Mouse (Mus musculus) heart, postnatal 10 days (tissue): ENCODE results near the gene Sdk1. TPM values are rescaled to one million over a fixed set of nuclear protein-coding genes. Genes with fewer than 3 reads are reported as not detected.

Source experiments
- DNase-seq, 2 experiments: peaks; one replicate each; pipeline ENCODE4 v3.0.0; 2021
- intact Hi-C: fragments of 180-260 bp; cut with DNase I; formaldehyde crosslinking; loops from one replicate; pipeline ENCODE4 v1.15.1; 2025
- total RNA-seq, 2 experiments: library from RNA; stranded (reverse); gene quantifications; 2 replicates each; pipeline ENCODE4 v1.2.3; 2021

Gene Sdk1
- total RNA-seq, 2 experiments from 2014 or later, result 6.0 to 6.1 TPM

- intact Hi-C loops, result no loop called here
- DNase-seq, result no peak
Observed at GRCm38 (mm10) chr5:141748793-141749192, 507.5 kb downstream of the Sdk1 start.

- intact Hi-C loops, result no loop called here
- DNase-seq, result peak; percentile 4 to 23
Observed at GRCm38 (mm10) chr5:141754278-141754677, 513.0 kb downstream of the Sdk1 start.

- DNase-seq, result peak; percentile 52 to 59
- intact Hi-C loops, result no loop called here
Observed at GRCm38 (mm10) chr5:141758885-141759284, 517.6 kb downstream of the Sdk1 start.

- intact Hi-C loops, result no loop called here
Observed at GRCm38 (mm10) chr5:141764111-141764510, 522.8 kb downstream of the Sdk1 start.

GRCm38 (mm10) chr5:141768761-141769515 lies 527.6 kb downstream of the Sdk1 start:
- DNase-seq, result no peak
- intact Hi-C loops, result no loop called here

More at GRCm38 (mm10) chr5:141764111-141764510, 522.8 kb downstream of the Sdk1 start:
- DNase-seq, result no peak

- intact Hi-C loops, result no loop called here
- no peak for DNase-seq
Observed at GRCm38 (mm10) chr5:141771516-141771915, 530.2 kb downstream of the Sdk1 start.

- intact Hi-C loops, result no loop called here
- DNase-seq, result no peak
Observed at GRCm38 (mm10) chr5:141778231-141778630, 536.9 kb downstream of the Sdk1 start.

- intact Hi-C loops, result no loop called here
- no peak for DNase-seq
Observed at GRCm38 (mm10) chr5:141781142-141781541, 539.9 kb downstream of the Sdk1 start.

GRCm38 (mm10) chr5:141782330-141782729 lies 541.0 kb downstream of the Sdk1 start:
- intact Hi-C loops, result no loop called here
- no peak for DNase-seq

- DNase-seq, result no peak
- intact Hi-C loops, result no loop called here
Observed at GRCm38 (mm10) chr5:141783516-141783915, 542.2 kb downstream of the Sdk1 start.

- intact Hi-C loops, result no loop called here
Observed at GRCm38 (mm10) chr5:141793926-141794325, 552.6 kb downstream of the Sdk1 start.

GRCm38 (mm10) chr5:141823823-141824330 lies 582.6 kb downstream of the Sdk1 start:
- DNase-seq, result no peak
- intact Hi-C loops, result no loop called here

More at GRCm38 (mm10) chr5:141793926-141794325, 552.6 kb downstream of the Sdk1 start:
- DNase-seq, result no peak

GRCm38 (mm10) chr5:141824739-141825379 lies 583.6 kb downstream of the Sdk1 start:
- DNase-seq, result no peak
- intact Hi-C loops, result no loop called here

- no peak for DNase-seq
- intact Hi-C loops, result no loop called here
Observed at GRCm38 (mm10) chr5:141835566-141835965, 594.3 kb downstream of the Sdk1 start.

GRCm38 (mm10) chr5:141836892-141837455 lies 595.7 kb downstream of the Sdk1 start:
- DNase-seq, result no peak
- intact Hi-C loops, result no loop called here

- intact Hi-C loops, result no loop called here
- DNase-seq, result no peak
Observed at GRCm38 (mm10) chr5:141844701-141845100, 603.4 kb downstream of the Sdk1 start.

GRCm38 (mm10) chr5:141847686-141848085 lies 606.4 kb downstream of the Sdk1 start:
- intact Hi-C loops, result no loop called here
- DNase-seq, result no peak

- peak; percentile 31 to 38 for DNase-seq
- intact Hi-C loops, result no loop called here
Observed at GRCm38 (mm10) chr5:141852175-141852574, 610.9 kb downstream of the Sdk1 start.

GRCm38 (mm10) chr5:141856447-141856846 lies 615.2 kb downstream of the Sdk1 start:
- intact Hi-C loops, result no loop called here
- DNase-seq, result no peak

GRCm38 (mm10) chr5:141857781-141858180 lies 616.5 kb downstream of the Sdk1 start:
- no peak for DNase-seq
- intact Hi-C loops, result no loop called here

- DNase-seq, result no peak
- intact Hi-C loops, result no loop called here
Observed at GRCm38 (mm10) chr5:141858406-141859160, 617.3 kb downstream of the Sdk1 start.
